In genomic region chr15:79805246-79805645, GRCm38 (mm10) we compare ENCODE assay signal across 10 mouse cellular contexts. TPM values are rescaled to one million over a fixed set of nuclear protein-coding genes. Genes with fewer than 3 reads are reported as not detected.
DNase-seq lines count a peak whose midpoint lies in the region; ATAC-seq and TF ChIP-seq lines count a peak whose summit lies in the region.
"Had no signal": no experiment of that assay in that cellular context is flagged by ENCODE, and none has a peak within 500 bp of the region (broad histone marks: within the 10 kb centered on the region; RNA-seq: fewer than 3 reads in every experiment).

No protein-coding gene starts in this region.

- H3K4me3 ChIP-seq in intestine, embryonic 15.5 days (replicated peaks) = peak overlapping the region; percentile 61; the same call in 1 of the 2 replicates
- no peak overlapping the region for H3K4me3 ChIP-seq in intestine, embryonic 16.5 days (ENCODE audit: low read length)
- peak overlapping the region; percentile 72; the same call in 1 of the 2 replicates for H3K4me3 ChIP-seq in embryonic facial prominence, embryonic 10.5 days
- 0 out of 2 replicates have a peak overlapping the region, but pooled peaks have one; percentile 60 for H3K4me3 ChIP-seq in hindbrain, embryonic 12.5 days
- peak overlapping the region; percentile 74; the same call in 1 of the 2 replicates for H3K4me3 ChIP-seq in midbrain, postnatal 0 days (ENCODE audit: low read depth, low read length)
- H3K4me3 ChIP-seq in thymus, adult 2 months (ENCODE audit: control insufficient read depth, insufficient read depth, low read length) = no peak overlapping the region

- no peak for DNase-seq in embryonic facial prominence, embryonic 10.5 days (ENCODE audit: low spot score)
- DNase-seq in midbrain, postnatal 0 days (ENCODE audit: low spot score) = no peak
- DNase-seq in right cerebral cortex, postnatal 14 days = no peak
- no peak for DNase-seq in urinary bladder, postnatal 25 days (ENCODE audit: low spot score)
- DNase-seq in thymus, adult 2 months = no peak
- DNase-seq: layer of hippocampus, adult 9-11 months had no signal

- H3K36me3 ChIP-seq in intestine, embryonic 15.5 days = no peaks in the 10 kb centered on the region
- no peaks in the 10 kb centered on the region for H3K36me3 ChIP-seq in intestine, embryonic 16.5 days (ENCODE audit: control insufficient read depth, insufficient read depth, low read length)
- no peaks in the 10 kb centered on the region for H3K36me3 ChIP-seq in embryonic facial prominence, embryonic 10.5 days (replicated peaks)
- no peaks in the 10 kb centered on the region for H3K36me3 ChIP-seq in hindbrain, embryonic 12.5 days
- H3K36me3 ChIP-seq in midbrain, postnatal 0 days (ENCODE audit: insufficient read depth, low read length) = 0 out of 2 replicates have a peak, but pooled peaks cover 2% of the 10 kb centered on the region
- H3K36me3 ChIP-seq in thymus, adult 2 months (ENCODE audit: control insufficient read depth, insufficient read depth, low read length) = no peaks in the 10 kb centered on the region

- 23% methylated on average over 8 of the region's 8 CpGs for WGBS in intestine, embryonic 15.5 days
- WGBS in intestine, embryonic 16.5 days = 26% methylated on average over 8 of the region's 8 CpGs
- 21% methylated on average over 8 of the region's 8 CpGs for WGBS in embryonic facial prominence, embryonic 10.5 days
- WGBS in hindbrain, embryonic 12.5 days = 22% methylated on average over 8 of the region's 8 CpGs
- WGBS in midbrain, postnatal 0 days = 18% methylated on average over 8 of the region's 8 CpGs
- WGBS in thymus, adult 2 months = 56% methylated on average over 8 of the region's 8 CpGs

- no peaks in the 10 kb centered on the region; the same call in 1 of the 2 replicates for H3K9me3 ChIP-seq in intestine, embryonic 15.5 days
- H3K9me3 ChIP-seq in intestine, embryonic 16.5 days (ENCODE audit: control insufficient read depth, low read length) = no peaks in the 10 kb centered on the region
- H3K9me3 ChIP-seq in embryonic facial prominence, embryonic 10.5 days = no peaks in the 10 kb centered on the region
- no peaks in the 10 kb centered on the region for H3K9me3 ChIP-seq in hindbrain, embryonic 12.5 days (replicated peaks)
- no peaks in the 10 kb centered on the region for H3K9me3 ChIP-seq in midbrain, postnatal 0 days (ENCODE audit: low read length)

- ATAC-seq in intestine, embryonic 15.5 days = no peak
- ATAC-seq in intestine, embryonic 16.5 days = no peak
- no peak for ATAC-seq in hindbrain, embryonic 12.5 days (ENCODE audit: low FRiP score)
- ATAC-seq in midbrain, postnatal 0 days (ENCODE audit: low FRiP score) = no peak

- H3K9ac ChIP-seq in intestine, embryonic 15.5 days = no peak overlapping the region
- H3K9ac ChIP-seq in intestine, embryonic 16.5 days (ENCODE audit: low read depth, low read length) = no peak overlapping the region
- H3K9ac ChIP-seq in hindbrain, embryonic 12.5 days = peak overlapping the region; percentile 77; the same call in 1 of the 2 replicates
- H3K9ac ChIP-seq in midbrain, postnatal 0 days (replicated peaks; ENCODE audit: low read length, poor library complexity, severe bottlenecking) = peak overlapping the region; percentile 91; the same call in 1 of the 2 replicates

- TF ChIP-seq CTCF in midbrain, postnatal 0 days (IDR thresholded peaks at IDR 0.05) = no peak
- TF ChIP-seq CTCF in thymus, adult 2 months (IDR thresholded peaks at IDR 0.05; ENCODE audit: borderline replicate concordance, control insufficient read depth, extremely low read depth, insufficient read depth, low read length, poor library complexity) = no peak

- H3K4me1 ChIP-seq in intestine, embryonic 15.5 days (replicated peaks) = peaks cover 15% of the 10 kb centered on the region
- H3K4me1 ChIP-seq in intestine, embryonic 16.5 days (ENCODE audit: control insufficient read depth, insufficient read depth, low read length) = peaks cover 8% of the 10 kb centered on the region; the same call in 1 of the 2 replicates
- peaks cover 23% of the 10 kb centered on the region for H3K4me1 ChIP-seq in embryonic facial prominence, embryonic 10.5 days
- H3K4me1 ChIP-seq in hindbrain, embryonic 12.5 days = peaks cover 24% of the 10 kb centered on the region
- peaks cover 4% of the 10 kb centered on the region; the same call in 1 of the 2 replicates for H3K4me1 ChIP-seq in midbrain, postnatal 0 days (ENCODE audit: insufficient read depth, low read length)
- peaks cover 8% of the 10 kb centered on the region; the same call in 1 of the 2 replicates for H3K4me1 ChIP-seq in thymus, adult 2 months (replicated peaks; ENCODE audit: control insufficient read depth, insufficient read depth, low read length)

- H3K27me3 ChIP-seq in intestine, embryonic 15.5 days (replicated peaks) = peaks cover 70% of the 10 kb centered on the region
- peaks cover 63% of the 10 kb centered on the region for H3K27me3 ChIP-seq in intestine, embryonic 16.5 days (replicated peaks; ENCODE audit: control insufficient read depth, insufficient read depth, low read length)
- peaks cover 96% of the 10 kb centered on the region for H3K27me3 ChIP-seq in embryonic facial prominence, embryonic 10.5 days (replicated peaks; ENCODE audit: low read depth, poor library complexity, severe bottlenecking)
- H3K27me3 ChIP-seq in hindbrain, embryonic 12.5 days = peaks cover 73% of the 10 kb centered on the region
- peaks cover 8% of the 10 kb centered on the region for H3K27me3 ChIP-seq in midbrain, postnatal 0 days (ENCODE audit: insufficient read depth, low read length)
- H3K27me3 ChIP-seq in thymus, adult 2 months (ENCODE audit: control insufficient read depth, insufficient read depth, low read length) = peaks cover 23% of the 10 kb centered on the region

- H3K4me2 ChIP-seq in intestine, embryonic 15.5 days (replicated peaks) = peak overlapping the region; percentile 98; the same call in 1 of the 2 replicates
- H3K4me2 ChIP-seq in intestine, embryonic 16.5 days (ENCODE audit: low read depth, low read length) = no peak overlapping the region
- peak overlapping the region; percentile 82 for H3K4me2 ChIP-seq in hindbrain, embryonic 12.5 days (replicated peaks)
- H3K4me2 ChIP-seq in midbrain, postnatal 0 days (ENCODE audit: low read depth, low read length, poor library complexity, severe bottlenecking) = peak overlapping the region; percentile 65

- no peak overlapping the region for H3K27ac ChIP-seq in intestine, embryonic 15.5 days
- H3K27ac ChIP-seq in intestine, embryonic 16.5 days (ENCODE audit: low read length) = no peak overlapping the region
- no peak overlapping the region for H3K27ac ChIP-seq in embryonic facial prominence, embryonic 10.5 days (replicated peaks)
- H3K27ac ChIP-seq in hindbrain, embryonic 12.5 days = peak overlapping the region; percentile 64; the same call in 1 of the 2 replicates
- H3K27ac ChIP-seq in midbrain, postnatal 0 days (ENCODE audit: low read depth, low read length) = peak overlapping the region; percentile 74
- no peak overlapping the region for H3K27ac ChIP-seq in thymus, adult 2 months (ENCODE audit: control insufficient read depth, insufficient read depth, low read length)

- TF ChIP-seq POLR2A in thymus, adult 2 months (IDR thresholded peaks at IDR 0.05; ENCODE audit: control insufficient read depth, extremely low read depth, insufficient read depth, low read length, poor library complexity) = no peak

RNA-seq across cellular contexts. Expression of gene Nptxr, which starts 0.7 kb away (rescaled TPM):
- polyA plus RNA-seq in intestine, embryonic 15.5 days (2015; fragmentation: Nextera tagmentation; extraction: Ambion mirVana) = 2.8 and 3.3 TPM in 2 replicates
- polyA plus RNA-seq in intestine, embryonic 16.5 days (2015; fragmentation: Nextera tagmentation; extraction: Ambion mirVana) = 1.3 and 1.8 TPM in 2 replicates
- polyA plus RNA-seq in embryonic facial prominence, embryonic 10.5 days (2016; fragmentation: Nextera tagmentation; extraction: Ambion mirVana) = 1.8 and 2.2 TPM in 2 replicates
- 13.1 TPM in 2 replicates for polyA plus RNA-seq in hindbrain, embryonic 12.5 days (2016; fragmentation: Nextera tagmentation; extraction: Ambion mirVana)
- 254 and 288 TPM in 2 replicates for total RNA-seq in midbrain, postnatal 0 days (2014; rRNA removed)
- 84.2 and 97.8 TPM in 2 replicates for polyA plus RNA-seq in midbrain, postnatal 0 days (2015; fragmentation: Nextera tagmentation; extraction: Ambion mirVana)
- 1.2 and 1.4 TPM in 2 replicates for polyA plus RNA-seq in thymus, adult 2 months (2012; rRNA removed)

RNA-seq across cellular contexts. Expression of gene Dnal4, which starts 27.6 kb away (rescaled TPM):
- polyA plus RNA-seq in intestine, embryonic 15.5 days (2015; fragmentation: Nextera tagmentation; extraction: Ambion mirVana) = 42.6 and 44.5 TPM in 2 replicates
- 38.8 and 43.0 TPM in 2 replicates for polyA plus RNA-seq in intestine, embryonic 16.5 days (2015; fragmentation: Nextera tagmentation; extraction: Ambion mirVana)
- polyA plus RNA-seq in embryonic facial prominence, embryonic 10.5 days (2016; fragmentation: Nextera tagmentation; extraction: Ambion mirVana) = 66.3 and 68.6 TPM in 2 replicates
- 76.8 and 78.1 TPM in 2 replicates for polyA plus RNA-seq in hindbrain, embryonic 12.5 days (2016; fragmentation: Nextera tagmentation; extraction: Ambion mirVana)
- total RNA-seq in midbrain, postnatal 0 days (2014; rRNA removed) = 40.8 and 44.0 TPM in 2 replicates
- polyA plus RNA-seq in midbrain, postnatal 0 days (2015; fragmentation: Nextera tagmentation; extraction: Ambion mirVana) = 55.9 and 59.7 TPM in 2 replicates
- 51.2 and 51.3 TPM in 2 replicates for polyA plus RNA-seq in thymus, adult 2 months (2012; rRNA removed)

RNA-seq across cellular contexts. Expression of gene Npcd, which starts 28.8 kb away (rescaled TPM):
- 0.23 and 0.27 TPM in 2 replicates for polyA plus RNA-seq in intestine, embryonic 15.5 days (2015; fragmentation: Nextera tagmentation; extraction: Ambion mirVana)
- not detected in 2 replicates for polyA plus RNA-seq in intestine, embryonic 16.5 days (2015; fragmentation: Nextera tagmentation; extraction: Ambion mirVana)
- not detected in 2 replicates for polyA plus RNA-seq in embryonic facial prominence, embryonic 10.5 days (2016; fragmentation: Nextera tagmentation; extraction: Ambion mirVana)
- 0.61 TPM in 1 of 2 replicates, not detected in the other for polyA plus RNA-seq in hindbrain, embryonic 12.5 days (2016; fragmentation: Nextera tagmentation; extraction: Ambion mirVana)
- 8.2 and 12.1 TPM in 2 replicates for total RNA-seq in midbrain, postnatal 0 days (2014; rRNA removed)
- 3.2 and 4.6 TPM in 2 replicates for polyA plus RNA-seq in midbrain, postnatal 0 days (2015; fragmentation: Nextera tagmentation; extraction: Ambion mirVana)
- 0.55 TPM in 1 of 2 replicates, not detected in the other for polyA plus RNA-seq in thymus, adult 2 months (2012; rRNA removed)
- total RNA-seq: granulocyte monocyte progenitor cell, adult 5-6 weeks had no signal

RNA-seq across cellular contexts. Expression of gene Cbx6, which starts 29.2 kb away (rescaled TPM):
- 39.1 and 39.7 TPM in 2 replicates for polyA plus RNA-seq in intestine, embryonic 15.5 days (2015; fragmentation: Nextera tagmentation; extraction: Ambion mirVana)
- polyA plus RNA-seq in intestine, embryonic 16.5 days (2015; fragmentation: Nextera tagmentation; extraction: Ambion mirVana) = 31.4 and 31.6 TPM in 2 replicates
- 16.1 and 18.1 TPM in 2 replicates for polyA plus RNA-seq in embryonic facial prominence, embryonic 10.5 days (2016; fragmentation: Nextera tagmentation; extraction: Ambion mirVana)
- 34.7 and 38.0 TPM in 2 replicates for polyA plus RNA-seq in hindbrain, embryonic 12.5 days (2016; fragmentation: Nextera tagmentation; extraction: Ambion mirVana)
- 109 and 118 TPM in 2 replicates for total RNA-seq in midbrain, postnatal 0 days (2014; rRNA removed)
- 65.0 and 70.6 TPM in 2 replicates for polyA plus RNA-seq in midbrain, postnatal 0 days (2015; fragmentation: Nextera tagmentation; extraction: Ambion mirVana)
- polyA plus RNA-seq in thymus, adult 2 months (2012; rRNA removed) = 136 and 145 TPM in 2 replicates

Comparison
In these comparisons a context has a peak if more than half of its experiments do, and no peak if none do; other contexts are left out.
1. H3K4me3 ChIP-seq: peak in intestine, embryonic 15.5 days (single experiment), embryonic facial prominence, embryonic 10.5 days (single experiment), hindbrain, embryonic 12.5 days (single experiment) and midbrain, postnatal 0 days (single experiment); none in intestine, embryonic 16.5 days (single experiment) and thymus, adult 2 months (single experiment).
2. H3K27ac ChIP-seq: peak in hindbrain, embryonic 12.5 days (single experiment) and midbrain, postnatal 0 days (single experiment); none in intestine, embryonic 15.5 days (single experiment), intestine, embryonic 16.5 days (single experiment), embryonic facial prominence, embryonic 10.5 days (single experiment) and thymus, adult 2 months (single experiment).
3. H3K9ac ChIP-seq: peak in hindbrain, embryonic 12.5 days (single experiment) and midbrain, postnatal 0 days (single experiment); none in intestine, embryonic 15.5 days (single experiment) and intestine, embryonic 16.5 days (single experiment).